In genomic region chr2:13233902-13234301, GRCm38 (mm10) we compare ENCODE assay signal across 14 mouse cellular contexts. TPM values are rescaled to one million over a fixed set of nuclear protein-coding genes. Genes with fewer than 3 reads are reported as not detected.
DNase-seq lines count a peak whose midpoint lies in the region; ATAC-seq and TF ChIP-seq lines count a peak whose summit lies in the region.
"Had no signal": no experiment of that assay in that cellular context is flagged by ENCODE, and none has a peak within 500 bp of the region (broad histone marks: within the 10 kb centered on the region; RNA-seq: fewer than 3 reads in every experiment).

No protein-coding gene starts in this region.

- H3K27me3 ChIP-seq in CH12.LX (replicated peaks) = no peaks in the 10 kb centered on the region
- H3K27me3 ChIP-seq in kidney, embryonic 16.5 days (ENCODE audit: insufficient read depth, low read length) = no peaks in the 10 kb centered on the region
- no peaks in the 10 kb centered on the region for H3K27me3 ChIP-seq in neural tube, embryonic 13.5 days
- no peaks in the 10 kb centered on the region for H3K27me3 ChIP-seq in midbrain, postnatal 0 days (ENCODE audit: insufficient read depth, low read length)

- H3K79me2 ChIP-seq in CH12.LX (replicated peaks; ENCODE audit: control insufficient read depth, extremely low read depth, insufficient read depth, poor library complexity, severe bottlenecking) = no peaks in the 10 kb centered on the region

- peaks cover 6% of the 10 kb centered on the region for H3K9me3 ChIP-seq in CH12.LX (replicated peaks; ENCODE audit: low read length)
- H3K9me3 ChIP-seq in kidney, embryonic 16.5 days (ENCODE audit: low read length) = no peaks in the 10 kb centered on the region
- H3K9me3 ChIP-seq in neural tube, embryonic 13.5 days = no peaks in the 10 kb centered on the region
- no peaks in the 10 kb centered on the region for H3K9me3 ChIP-seq in midbrain, postnatal 0 days (ENCODE audit: low read length)

- dilution Hi-C loops in CH12.LX (cut with MboI; ENCODE audit: extremely low pct_ligation_motif_present, extremely low pct_unique_long_range_greater_than_20kb, low sequenced_read_pairs) = no loop called here

- TF ChIP-seq POLR2A in CH12.LX (IDR thresholded peaks at IDR 0.05; ENCODE audit: low read depth, low read length) = no peak

- no peak for TF ChIP-seq RAD21 in CH12.LX (IDR thresholded peaks at IDR 0.05; ENCODE audit: low read depth, low read length)

- no peak overlapping the region for H3K27ac ChIP-seq in CH12.LX (ENCODE audit: insufficient read depth, low read depth)
- H3K27ac ChIP-seq in kidney, embryonic 16.5 days (ENCODE audit: low read length) = no peak overlapping the region
- 0 out of 2 replicates have a peak overlapping the region, but pooled peaks have one; percentile 10 for H3K27ac ChIP-seq in neural tube, embryonic 13.5 days (replicated peaks)
- H3K27ac ChIP-seq in midbrain, postnatal 0 days (ENCODE audit: low read depth, low read length) = no peak overlapping the region
- H3K27ac ChIP-seq: stomach, postnatal 0 days had no signal

- no peak for TF ChIP-seq EP300 in CH12.LX (IDR thresholded peaks at IDR 0.05; ENCODE audit: low read length)

- DNase-seq in heart, adult 11 months = peak; percentile 68
- DNase-seq in heart, postnatal 10 days = no peak
- DNase-seq in CH12.LX (ENCODE audit: extremely low read depth) = peak; percentile 39
- no peak for DNase-seq in left cerebral cortex, adult 18-20 months (ENCODE audit: low spot score in 2 of 2)
- DNase-seq in midbrain, postnatal 0 days (ENCODE audit: low spot score) = no peak
- DNase-seq in adrenal gland, postnatal 36 days = no peak
- DNase-seq: adrenal gland, adult 2 months; heart, postnatal 4 days; left cerebral cortex, postnatal 4 days; liver, postnatal 0 days; right cerebral cortex, postnatal 25 days had no signal

- ATAC-seq in kidney, embryonic 16.5 days (ENCODE audit: low FRiP score, low TSS enrichment) = peak; percentile 94
- no peak for ATAC-seq in neural tube, embryonic 13.5 days (ENCODE audit: low read depth)
- no peak for ATAC-seq in midbrain, postnatal 0 days (ENCODE audit: low FRiP score)
- ATAC-seq: liver, postnatal 0 days had no signal

- intact Hi-C loops in heart, postnatal 10 days (cut with DNase I) = loop anchor here (10.0 kb wide), 2 partner anchors 309 to 1229 kb away; partner anchors contain the start of gene Pter

- H3K4me3 ChIP-seq in CH12.LX (replicated peaks in 1 of 3; ENCODE audit: low read depth in 2 of 3, low read length in 2 of 3, poor library complexity in 1 of 3) = no peak overlapping the region
- H3K4me3 ChIP-seq in kidney, embryonic 16.5 days (ENCODE audit: low read length) = no peak overlapping the region
- H3K4me3 ChIP-seq in neural tube, embryonic 13.5 days = no peak overlapping the region
- no peak overlapping the region for H3K4me3 ChIP-seq in midbrain, postnatal 0 days (ENCODE audit: low read depth, low read length)

- H3K4me1 ChIP-seq in CH12.LX (ENCODE audit: control insufficient read depth in 1 of 2, insufficient read depth in 2 of 2) = peaks cover 0 to 43% of the 10 kb centered on the region in 2 experiments; a peak in 2 of 4 replicates
- peaks cover 14% of the 10 kb centered on the region; the same call in 1 of the 2 replicates for H3K4me1 ChIP-seq in kidney, embryonic 16.5 days (ENCODE audit: insufficient read depth, low read length)
- H3K4me1 ChIP-seq in neural tube, embryonic 13.5 days (replicated peaks) = peaks cover 24% of the 10 kb centered on the region
- no peaks in the 10 kb centered on the region for H3K4me1 ChIP-seq in midbrain, postnatal 0 days (ENCODE audit: insufficient read depth, low read length)

- peaks cover 0 to 27% of the 10 kb centered on the region in 2 experiments for H3K36me3 ChIP-seq in CH12.LX (replicated peaks in 1 of 2; ENCODE audit: control insufficient read depth in 1 of 2, insufficient read depth in 1 of 2, low read length in 1 of 2)
- peaks cover 2% of the 10 kb centered on the region; the same call in 1 of the 2 replicates for H3K36me3 ChIP-seq in kidney, embryonic 16.5 days (ENCODE audit: insufficient read depth, low read length)
- H3K36me3 ChIP-seq in neural tube, embryonic 13.5 days = no peaks in the 10 kb centered on the region
- H3K36me3 ChIP-seq in midbrain, postnatal 0 days (ENCODE audit: insufficient read depth, low read length) = no peaks in the 10 kb centered on the region

- 12% methylated on average over 7 of the region's 7 CpGs for WGBS in kidney, embryonic 16.5 days
- 12% methylated on average over 7 of the region's 7 CpGs for WGBS in neural tube, embryonic 13.5 days
- WGBS in midbrain, postnatal 0 days = 59% methylated on average over 7 of the region's 7 CpGs

- no peak for TF ChIP-seq CTCF in CH12.LX (conservative IDR thresholded peaks at IDR 0.05 in 1 of 2, IDR thresholded peaks at IDR 0.05 in 1 of 2; ENCODE audit: low read depth in 2 of 2, low read length in 2 of 2)
- no peak for TF ChIP-seq CTCF in midbrain, postnatal 0 days (IDR thresholded peaks at IDR 0.05)

- no peak overlapping the region for H3K4me2 ChIP-seq in CH12.LX (ENCODE audit: insufficient read depth, low read depth, poor library complexity, severe bottlenecking)
- peak overlapping the region; percentile 26 for H3K4me2 ChIP-seq in kidney, embryonic 16.5 days (replicated peaks; ENCODE audit: low read depth, low read length)
- no peak overlapping the region for H3K4me2 ChIP-seq in neural tube, embryonic 13.5 days
- no peak overlapping the region for H3K4me2 ChIP-seq in midbrain, postnatal 0 days (ENCODE audit: low read depth, low read length, poor library complexity, severe bottlenecking)

- H3K9ac ChIP-seq in CH12.LX (ENCODE audit: insufficient read depth, low read depth) = no peak overlapping the region
- no peak overlapping the region for H3K9ac ChIP-seq in kidney, embryonic 16.5 days (replicated peaks; ENCODE audit: low read length)
- no peak overlapping the region for H3K9ac ChIP-seq in neural tube, embryonic 13.5 days
- no peak overlapping the region for H3K9ac ChIP-seq in midbrain, postnatal 0 days (replicated peaks; ENCODE audit: low read length, poor library complexity, severe bottlenecking)
- H3K9ac ChIP-seq: liver, postnatal 0 days had no signal

- in situ Hi-C loops in CH12.LX (cut with MboI; ENCODE audit: low pct_ligation_motif_present, low pct_unique_long_range_greater_than_20kb, low sequenced_read_pairs) = loop anchor here (10.0 to 25.0 kb wide), 2 partner anchors 529 to 797 kb away; no protein-coding TSS in a partner anchor

TF ChIP-seq in CH12.LX, 34 proteins besides CTCF, POLR2A, EP300 and RAD21:
- TF ChIP-seq E2F4 (IDR thresholded peaks at IDR 0.05; ENCODE audit: insufficient replicate concordance, low read depth, low read length) (no peak), NELFE (IDR thresholded peaks at IDR 0.05; ENCODE audit: low read depth, low read length) (0 out of 2 replicates have a peak, but pooled peaks have one; percentile 16)

RNA-seq across cellular contexts. Expression of gene Rsu1, which starts 37.3 kb away (rescaled TPM):
- total RNA-seq in heart, postnatal 10 days (2021) = 100 to 1,000 TPM in 1 of 2 experiments, 10 to 100 TPM in 1; 98.4 to 102 TPM
- total RNA-seq in CH12.LX (2012; rRNA removed) (29.5 and 33.0 TPM in 2 replicates), CH12.LX (2014; rRNA removed) (86.3 and 86.4 TPM in 2 replicates)
- 102 and 108 TPM in 2 replicates for polyA plus RNA-seq in CH12.LX (2012; ENCODE audit: insufficient read length, low read depth)
- 141 and 147 TPM in 2 replicates for polyA plus RNA-seq in kidney, embryonic 16.5 days (2015; fragmentation: Nextera tagmentation; extraction: Ambion mirVana)
- 68.4 and 75.0 TPM in 2 replicates for polyA plus RNA-seq in neural tube, embryonic 13.5 days (2015; fragmentation: Nextera tagmentation; extraction: Ambion mirVana)
- total RNA-seq in left cerebral cortex, adult 18-20 months (2021) = 10 to 100 TPM; 24.5 to 31.1 TPM
- 57.9 and 114 TPM in 2 replicates for total RNA-seq in midbrain, postnatal 0 days (2014; rRNA removed)
- polyA plus RNA-seq in midbrain, postnatal 0 days (2015; fragmentation: Nextera tagmentation; extraction: Ambion mirVana) = 80.9 and 85.8 TPM in 2 replicates
- 10 to 100 TPM; 72.3 to 73.5 TPM for total RNA-seq in adrenal gland, postnatal 36 days (2021)

Comparison
In these comparisons a context has a peak if more than half of its experiments do, and no peak if none do; other contexts are left out.
1. DNase-seq: peak in heart, adult 11 months (single experiment) and CH12.LX (single experiment); none in heart, postnatal 10 days (0 of 2), left cerebral cortex, adult 18-20 months (0 of 2), midbrain, postnatal 0 days (single experiment) and adrenal gland, postnatal 36 days (0 of 2).